Mouse (Mus musculus) bone marrow macrophage, adult 2 months (primary cell): ENCODE measurements around the gene Limk1.

Source experiments
- CTCF ChIP-seq: IDR thresholded peaks from 2 replicates; pipeline ENCODE4 v1.5.1; 2012; ENCODE audit warnings: low read depth, mild to moderate bottlenecking, low read length, moderate library complexity
- POLR2A ChIP-seq: IDR thresholded peaks from 2 replicates; pipeline ENCODE4 v1.6.1; 2012; ENCODE audit warnings: mild to moderate bottlenecking, low read depth, low read length, borderline replicate concordance

- TF ChIP-seq POLR2A = no peak
- TF ChIP-seq CTCF = no peak
Measured at GRCm38 (mm10) chr5:134687187-134687586, 1.2 kb downstream of the Limk1 start.
